Comparison of ENCODE assay signal across 19 mouse cellular contexts in the genomic region with DNA sequence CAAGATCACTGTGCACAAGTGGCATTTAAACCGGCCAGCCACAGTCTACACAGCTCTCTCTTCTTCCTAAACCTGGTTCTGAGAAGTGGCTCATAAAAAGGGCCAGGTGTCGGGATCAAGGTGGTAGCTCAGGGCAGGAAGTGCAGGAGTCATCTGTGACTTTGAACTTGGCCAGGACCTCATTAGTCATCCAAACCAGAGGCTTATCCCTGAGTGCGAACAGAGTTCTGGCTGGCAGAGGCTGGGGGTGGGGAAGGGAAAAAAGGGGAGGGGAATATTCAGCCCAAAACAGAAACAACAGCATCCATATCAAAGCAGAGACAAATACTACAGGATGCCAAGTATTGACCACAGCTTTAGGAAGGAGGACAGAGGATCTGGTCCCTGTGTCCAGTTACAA. TPM values are rescaled to one million over a fixed set of nuclear protein-coding genes. Genes with fewer than 3 reads are reported as not detected.
DNase-seq lines count a peak whose midpoint lies in the region; ATAC-seq and TF ChIP-seq lines count a peak whose summit lies in the region.
"Had no signal": no experiment of that assay in that cellular context is flagged by ENCODE, and none has a peak within 500 bp of the region (broad histone marks: within the 10 kb centered on the region; RNA-seq: fewer than 3 reads in every experiment).

No protein-coding gene starts in this region.

- no peak for TF ChIP-seq CTCF in lung, postnatal 0 days (IDR thresholded peaks at IDR 0.05)
- TF ChIP-seq CTCF in intestine, postnatal 0 days (IDR thresholded peaks at IDR 0.05; ENCODE audit: low read depth) = no peak
- TF ChIP-seq CTCF in stomach, postnatal 0 days (IDR thresholded peaks at IDR 0.05; ENCODE audit: low read depth) = no peak

- H3K4me3 ChIP-seq in lung, postnatal 0 days (ENCODE audit: low read depth, low read length) = no peak overlapping the region
- no peak overlapping the region for H3K4me3 ChIP-seq in intestine, embryonic 14.5 days (ENCODE audit: low read depth, low read length)
- H3K4me3 ChIP-seq in intestine, postnatal 0 days (ENCODE audit: low read depth, low read length) = no peak overlapping the region
- no peak overlapping the region for H3K4me3 ChIP-seq in stomach, postnatal 0 days (ENCODE audit: low read depth, low read length)
- H3K4me3 ChIP-seq: embryonic facial prominence, embryonic 13.5 days; heart, embryonic 13.5 days; hindbrain, embryonic 15.5 days had no signal

- TF ChIP-seq EP300 in lung, postnatal 0 days (IDR thresholded peaks at IDR 0.05) = no peak
- TF ChIP-seq EP300 in stomach, postnatal 0 days (optimal IDR thresholded peaks at IDR 0.05) = no peak

- peak; percentile 52 for ATAC-seq in lung, postnatal 0 days
- ATAC-seq in intestine, embryonic 14.5 days (replicated peaks; ENCODE audit: low FRiP score, low TSS enrichment, low read depth) = peak; percentile 64; the same call in 1 of the 2 replicates
- peak; percentile 94 for ATAC-seq in intestine, postnatal 0 days
- peak; percentile 73; the same call in 1 of the 2 replicates for ATAC-seq in stomach, postnatal 0 days (ENCODE audit: low FRiP score, low TSS enrichment)
- ATAC-seq: forebrain, embryonic 14.5 days had no signal

- no peak overlapping the region for H3K27ac ChIP-seq in lung, postnatal 0 days (ENCODE audit: low read length)
- H3K27ac ChIP-seq in intestine, embryonic 14.5 days (ENCODE audit: low read depth) = no peak overlapping the region
- H3K27ac ChIP-seq in intestine, postnatal 0 days (ENCODE audit: low read depth, low read length) = peak overlapping the region; percentile 60
- H3K27ac ChIP-seq in stomach, postnatal 0 days (replicated peaks) = 0 out of 2 replicates have a peak overlapping the region, but pooled peaks have one; percentile 2
- H3K27ac ChIP-seq: embryonic facial prominence, embryonic 13.5 days; heart, embryonic 13.5 days; hindbrain, embryonic 15.5 days had no signal

- H3K9me3 ChIP-seq in lung, postnatal 0 days (ENCODE audit: low read length) = no peaks in the 10 kb centered on the region
- no peaks in the 10 kb centered on the region for H3K9me3 ChIP-seq in intestine, embryonic 14.5 days (ENCODE audit: control insufficient read depth, low read length)
- no peaks in the 10 kb centered on the region for H3K9me3 ChIP-seq in intestine, postnatal 0 days (ENCODE audit: control insufficient read depth)
- no peaks in the 10 kb centered on the region for H3K9me3 ChIP-seq in stomach, postnatal 0 days (ENCODE audit: control insufficient read depth, low read length)
- H3K9me3 ChIP-seq: embryonic facial prominence, embryonic 13.5 days; heart, embryonic 13.5 days; hindbrain, embryonic 15.5 days had no signal

- H3K36me3 ChIP-seq in lung, postnatal 0 days (ENCODE audit: insufficient read depth, low read length) = no peaks in the 10 kb centered on the region
- no peaks in the 10 kb centered on the region for H3K36me3 ChIP-seq in intestine, embryonic 14.5 days (ENCODE audit: control insufficient read depth, insufficient read depth, low read length)
- H3K36me3 ChIP-seq in intestine, postnatal 0 days (ENCODE audit: control insufficient read depth, insufficient read depth) = no peaks in the 10 kb centered on the region
- H3K36me3 ChIP-seq in stomach, postnatal 0 days (ENCODE audit: control insufficient read depth, insufficient read depth, low read length) = no peaks in the 10 kb centered on the region
- H3K36me3 ChIP-seq: embryonic facial prominence, embryonic 13.5 days; heart, embryonic 13.5 days; hindbrain, embryonic 15.5 days had no signal

- no peaks in the 10 kb centered on the region for H3K27me3 ChIP-seq in lung, postnatal 0 days (replicated peaks; ENCODE audit: insufficient read depth, low read length)
- H3K27me3 ChIP-seq in intestine, embryonic 14.5 days (replicated peaks; ENCODE audit: control insufficient read depth, insufficient read depth, low read length) = no peaks in the 10 kb centered on the region
- no peaks in the 10 kb centered on the region for H3K27me3 ChIP-seq in intestine, postnatal 0 days (replicated peaks; ENCODE audit: control insufficient read depth, insufficient read depth, low read length)
- no peaks in the 10 kb centered on the region for H3K27me3 ChIP-seq in stomach, postnatal 0 days (ENCODE audit: control insufficient read depth, insufficient read depth, low read length)
- H3K27me3 ChIP-seq: heart, embryonic 13.5 days; hindbrain, embryonic 15.5 days had no signal

- no peak overlapping the region for H3K4me2 ChIP-seq in lung, postnatal 0 days (replicated peaks; ENCODE audit: low read depth, low read length)
- H3K4me2 ChIP-seq in intestine, embryonic 14.5 days (ENCODE audit: low read length) = no peak overlapping the region
- no peak overlapping the region for H3K4me2 ChIP-seq in intestine, postnatal 0 days (replicated peaks; ENCODE audit: low read depth)
- no peak overlapping the region for H3K4me2 ChIP-seq in stomach, postnatal 0 days (replicated peaks; ENCODE audit: low read depth)
- H3K4me2 ChIP-seq: embryonic facial prominence, embryonic 13.5 days; heart, embryonic 13.5 days; hindbrain, embryonic 15.5 days had no signal

- no peaks in the 10 kb centered on the region; the same call in none of the 2 replicates for H3K4me1 ChIP-seq in lung, postnatal 0 days (ENCODE audit: insufficient read depth, low read depth, low read length)
- H3K4me1 ChIP-seq in intestine, embryonic 14.5 days (replicated peaks; ENCODE audit: control insufficient read depth, insufficient read depth, low read length) = peaks cover 8% of the 10 kb centered on the region; the same call in 1 of the 2 replicates
- no peaks in the 10 kb centered on the region; the same call in 1 of the 2 replicates for H3K4me1 ChIP-seq in intestine, postnatal 0 days (replicated peaks; ENCODE audit: control insufficient read depth, insufficient read depth, low read length)
- no peaks in the 10 kb centered on the region for H3K4me1 ChIP-seq in stomach, postnatal 0 days (replicated peaks; ENCODE audit: control insufficient read depth, insufficient read depth)
- H3K4me1 ChIP-seq: embryonic facial prominence, embryonic 13.5 days; hindbrain, embryonic 15.5 days had no signal

- WGBS in lung, postnatal 0 days = 5% methylated on average over 3 of the region's 3 CpGs
- 13% methylated on average over 3 of the region's 3 CpGs for whole genome bisulfite sequencing in intestine, embryonic 14.5 days
- WGBS in intestine, postnatal 0 days = 12% methylated on average over 3 of the region's 3 CpGs
- 15% methylated on average over 3 of the region's 3 CpGs for WGBS in stomach, postnatal 0 days

- no peak for DNase-seq in lung, postnatal 0 days (ENCODE audit: low spot score)
- DNase-seq in lung, postnatal 4 days = no peak
- no peak for DNase-seq in intestine, embryonic 14.5 days (ENCODE audit: low spot score)
- no peak for DNase-seq in stomach, postnatal 0 days (ENCODE audit: low spot score)
- DNase-seq in layer of hippocampus, adult 8-10 months (ENCODE audit: low spot score in 2 of 2) = no peak
- DNase-seq in layer of hippocampus, adult 9-11 months = no peak
- DNase-seq: adrenal gland, adult 2 months; adrenal gland, postnatal 25 days; cerebellum, adult 18-20 months; cerebellum, adult 9-11 months; cerebellum, postnatal 36 days; gastrocnemius, postnatal 25 days; heart, adult 11 months; heart, postnatal 36 days had no signal

- no peak overlapping the region for H3K9ac ChIP-seq in lung, postnatal 0 days (replicated peaks; ENCODE audit: low read depth)
- H3K9ac ChIP-seq in intestine, embryonic 14.5 days (ENCODE audit: low read length) = no peak overlapping the region
- no peak overlapping the region for H3K9ac ChIP-seq in intestine, postnatal 0 days (ENCODE audit: low read depth, low read length)
- H3K9ac ChIP-seq in stomach, postnatal 0 days (ENCODE audit: low read length) = no peak overlapping the region
- H3K9ac ChIP-seq: embryonic facial prominence, embryonic 13.5 days; heart, embryonic 13.5 days; hindbrain, embryonic 15.5 days had no signal

RNA-seq across cellular contexts. Expression of a gene that starts 11.5 kb away (rescaled TPM):
- polyA plus RNA-seq in lung, postnatal 0 days (2015; fragmentation: Nextera tagmentation; extraction: Ambion mirVana) = 28.9 and 29.8 TPM in 2 replicates
- 7.6 and 8.3 TPM in 2 replicates for polyA plus RNA-seq in intestine, embryonic 14.5 days (2014; fragmentation: Nextera tagmentation; extraction: Ambion mirVana)
- 25.1 and 28.0 TPM in 2 replicates for polyA plus RNA-seq in intestine, postnatal 0 days (2015; fragmentation: Nextera tagmentation; extraction: Ambion mirVana)
- polyA plus RNA-seq in stomach, postnatal 0 days (2015; fragmentation: Nextera tagmentation; extraction: Ambion mirVana) = 8.8 and 11.3 TPM in 2 replicates
- 10 to 100 TPM; 15.4 to 55.7 (median 30.3) TPM for total RNA-seq in layer of hippocampus, adult 8-10 months (2022)

RNA-seq across cellular contexts. Expression of a gene that starts 51.3 kb away (rescaled TPM):
- 46.7 and 47.4 TPM in 2 replicates for polyA plus RNA-seq in lung, postnatal 0 days (2015; fragmentation: Nextera tagmentation; extraction: Ambion mirVana)
- polyA plus RNA-seq in intestine, embryonic 14.5 days (2014; fragmentation: Nextera tagmentation; extraction: Ambion mirVana) = 33.7 and 36.3 TPM in 2 replicates
- polyA plus RNA-seq in intestine, postnatal 0 days (2015; fragmentation: Nextera tagmentation; extraction: Ambion mirVana) = 52.4 and 58.4 TPM in 2 replicates
- polyA plus RNA-seq in stomach, postnatal 0 days (2015; fragmentation: Nextera tagmentation; extraction: Ambion mirVana) = 27.9 and 29.7 TPM in 2 replicates
- total RNA-seq in layer of hippocampus, adult 8-10 months (2022) = 10 to 100 TPM; 31.5 to 42.0 (median 36.7) TPM

Comparison
In these comparisons a context has a peak if more than half of its experiments do, and no peak if none do; other contexts are left out.
1. H3K27ac ChIP-seq: peak in intestine, postnatal 0 days (single experiment) and stomach, postnatal 0 days (single experiment); none in lung, postnatal 0 days (single experiment) and intestine, embryonic 14.5 days (single experiment).
2. Peak in every context shown above with its lines, with median percentiles within 50 percentile points of each other: ATAC-seq.